Mouse (Mus musculus): ENCODE measurements at regions not wholly inside any gene's neighbourhood (a gene's known extent, or its start where the extent isn't known, plus 50 kb on each side); places are given as distances from the start of the nearest gene placed in this dataset.

DNA sequence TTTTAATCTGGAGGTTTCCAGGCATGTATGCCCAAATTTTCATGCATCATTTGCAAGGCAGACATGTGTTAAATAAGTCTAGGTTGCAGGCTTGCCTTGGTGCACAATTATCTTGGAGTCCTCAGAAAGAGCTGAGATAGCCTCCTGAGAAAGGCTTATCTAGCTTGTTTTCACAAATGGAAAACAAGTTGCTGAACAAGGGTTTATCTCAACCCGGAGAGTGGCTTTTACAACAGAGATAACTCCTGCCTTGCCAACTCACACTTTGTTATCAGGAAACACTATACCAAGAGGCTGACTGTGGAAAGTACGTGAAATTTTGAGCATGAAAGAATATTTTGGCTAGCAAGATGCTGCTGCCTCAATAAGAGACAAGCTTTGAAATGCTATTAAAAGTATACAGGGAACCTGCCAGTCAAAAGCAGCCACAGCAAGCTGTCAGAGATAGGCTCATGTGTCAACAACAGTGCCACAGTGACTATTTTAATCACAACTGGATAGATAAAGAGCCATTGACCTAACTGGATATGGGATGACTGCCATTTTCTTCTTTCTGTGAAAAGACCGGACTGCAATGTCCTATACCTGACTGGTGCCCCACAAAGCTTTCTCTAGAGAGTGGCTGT is 3376.6 kb upstream of the Gm7489 start:
- H3K4me2 ChIP-seq (replicated peaks; ENCODE audit: low read depth, low read length) = no peak overlapping the region
- no peak overlapping the region for H3K27ac ChIP-seq (ENCODE audit: low read length)
- WGBS = 54% methylated on average over 3 of the region's 3 CpGs
- H3K27me3 ChIP-seq (ENCODE audit: control insufficient read depth, insufficient read depth, low read length) = no peaks in the 10 kb centered on the region
- H3K9me3 ChIP-seq (ENCODE audit: control insufficient read depth, low read depth, low read length) = no peaks in the 10 kb centered on the region
- H3K4me3 ChIP-seq (ENCODE audit: low read depth, low read length) = no peak overlapping the region
- ATAC-seq (ENCODE audit: insufficient number of reproducible peaks, insufficient read depth, low FRiP score, low read depth) = no peak
- no peaks in the 10 kb centered on the region for H3K4me1 ChIP-seq (ENCODE audit: control insufficient read depth, insufficient read depth, low read length)
- H3K9ac ChIP-seq (replicated peaks; ENCODE audit: low read depth, low read length) = no peak overlapping the region
- H3K36me3 ChIP-seq (ENCODE audit: control insufficient read depth, insufficient read depth, low read length) = no peaks in the 10 kb centered on the region

DNA sequence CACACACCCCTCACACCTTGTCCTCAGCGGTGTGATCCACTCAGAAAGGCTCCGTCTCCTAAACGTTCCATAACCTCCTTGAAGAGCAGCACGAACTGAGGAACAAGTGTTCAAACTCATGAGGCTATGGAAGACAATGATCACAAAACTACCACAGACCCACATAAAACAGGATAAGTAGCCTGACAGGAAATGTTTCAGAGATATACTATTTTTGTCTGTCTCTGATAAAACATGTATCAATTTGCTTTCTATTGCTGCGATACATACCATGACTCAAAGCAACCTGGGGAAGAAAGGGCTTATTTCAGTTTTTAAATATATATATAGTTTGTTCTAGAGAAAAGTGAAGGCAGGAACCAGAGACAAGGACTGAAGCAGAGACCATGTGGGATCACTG is 3371.7 kb upstream of the Gm7489 start:
- no peak overlapping the region for H3K27ac ChIP-seq (ENCODE audit: low read length)

DNA sequence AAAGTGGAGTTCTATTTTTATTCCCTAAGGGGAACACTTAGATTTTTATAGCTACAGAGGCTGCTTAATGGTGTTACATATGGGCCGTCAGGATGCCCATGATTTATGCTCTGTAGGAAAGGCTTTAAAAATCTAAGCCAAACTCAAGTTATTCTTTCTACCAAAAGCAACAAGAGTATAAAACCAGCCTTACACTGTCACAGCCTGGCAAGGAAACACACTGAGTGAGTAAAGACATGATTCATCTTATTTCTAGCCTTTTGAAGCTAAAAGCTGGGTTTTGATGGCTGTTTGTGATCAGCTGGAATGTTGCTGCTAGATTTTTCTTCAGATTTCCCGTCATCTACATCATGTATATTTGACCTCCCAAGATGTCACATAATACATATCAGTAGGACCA is 3359.9 kb upstream of the Gm7489 start:
- Histone ChIP-seq H3K4me1 (ENCODE audit: control insufficient read depth, insufficient read depth, low read length) (no peaks in the 10 kb centered on the region), H3K36me3 (ENCODE audit: control insufficient read depth, insufficient read depth, low read length) (no peaks in the 10 kb centered on the region), H3K27ac (ENCODE audit: low read length) (no peak overlapping the region), H3K27me3 (ENCODE audit: control insufficient read depth, insufficient read depth, low read length) (no peaks in the 10 kb centered on the region), H3K4me3 (ENCODE audit: low read depth, low read length) (no peak overlapping the region), H3K9me3 (ENCODE audit: control insufficient read depth, low read depth, low read length) (no peaks in the 10 kb centered on the region), H3K9ac (replicated peaks; ENCODE audit: low read depth, low read length) (no peak overlapping the region), H3K4me2 (replicated peaks; ENCODE audit: low read depth, low read length) (no peak overlapping the region)
- ATAC-seq (ENCODE audit: insufficient number of reproducible peaks, insufficient read depth, low FRiP score, low read depth) = no peak
- 67% methylated on average over 2 of the region's 2 CpGs for WGBS

More for the DNA sequence above, 3371.7 kb upstream of the Gm7489 start:
- no peak overlapping the region for H3K9ac ChIP-seq (replicated peaks; ENCODE audit: low read depth, low read length)
- ATAC-seq (ENCODE audit: insufficient number of reproducible peaks, insufficient read depth, low FRiP score, low read depth) = no peak
- no peak overlapping the region for H3K4me3 ChIP-seq (ENCODE audit: low read depth, low read length)
- WGBS = 92% methylated on average over 5 of the region's 5 CpGs
- no peaks in the 10 kb centered on the region for H3K27me3 ChIP-seq (ENCODE audit: control insufficient read depth, insufficient read depth, low read length)
- H3K9me3 ChIP-seq (ENCODE audit: control insufficient read depth, low read depth, low read length) = no peaks in the 10 kb centered on the region
- H3K36me3 ChIP-seq (ENCODE audit: control insufficient read depth, insufficient read depth, low read length) = no peaks in the 10 kb centered on the region
- H3K4me1 ChIP-seq (ENCODE audit: control insufficient read depth, insufficient read depth, low read length) = no peaks in the 10 kb centered on the region
- no peak overlapping the region for H3K4me2 ChIP-seq (replicated peaks; ENCODE audit: low read depth, low read length)

DNA sequence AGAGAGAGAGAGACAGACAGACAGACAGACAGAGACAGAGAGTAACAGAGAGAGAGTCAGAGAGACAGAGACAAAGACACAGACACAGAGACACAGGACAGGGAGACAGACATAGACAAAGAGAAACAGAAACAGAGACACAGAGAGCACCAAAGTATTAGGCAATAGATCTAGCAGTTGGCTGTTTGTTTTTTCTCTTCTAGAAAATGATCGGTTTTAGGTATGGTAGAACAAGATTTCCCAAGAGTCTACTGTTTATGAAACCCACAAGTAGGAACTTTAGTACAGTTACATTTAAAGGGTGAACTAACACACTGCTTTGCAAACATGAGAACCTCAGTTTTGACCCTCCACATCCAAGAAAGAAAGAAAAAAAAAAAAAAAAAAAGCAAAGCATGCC is 3350.2 kb upstream of the Gm7489 start:
- no peak overlapping the region for H3K4me2 ChIP-seq (replicated peaks; ENCODE audit: low read depth, low read length)
- H3K27me3 ChIP-seq (ENCODE audit: control insufficient read depth, insufficient read depth, low read length) = no peaks in the 10 kb centered on the region
- no peak for ATAC-seq (ENCODE audit: insufficient number of reproducible peaks, insufficient read depth, low FRiP score, low read depth)
- no peak overlapping the region for H3K4me3 ChIP-seq (ENCODE audit: low read depth, low read length)
- H3K27ac ChIP-seq (ENCODE audit: low read length) = no peak overlapping the region
- WGBS = 100% methylated on average over 1 of the region's 1 CpGs
- H3K36me3 ChIP-seq (ENCODE audit: control insufficient read depth, insufficient read depth, low read length) = no peaks in the 10 kb centered on the region
- no peak overlapping the region for H3K9ac ChIP-seq (replicated peaks; ENCODE audit: low read depth, low read length)
- no peaks in the 10 kb centered on the region for H3K9me3 ChIP-seq (ENCODE audit: control insufficient read depth, low read depth, low read length)
- H3K4me1 ChIP-seq (ENCODE audit: control insufficient read depth, insufficient read depth, low read length) = no peaks in the 10 kb centered on the region

DNA sequence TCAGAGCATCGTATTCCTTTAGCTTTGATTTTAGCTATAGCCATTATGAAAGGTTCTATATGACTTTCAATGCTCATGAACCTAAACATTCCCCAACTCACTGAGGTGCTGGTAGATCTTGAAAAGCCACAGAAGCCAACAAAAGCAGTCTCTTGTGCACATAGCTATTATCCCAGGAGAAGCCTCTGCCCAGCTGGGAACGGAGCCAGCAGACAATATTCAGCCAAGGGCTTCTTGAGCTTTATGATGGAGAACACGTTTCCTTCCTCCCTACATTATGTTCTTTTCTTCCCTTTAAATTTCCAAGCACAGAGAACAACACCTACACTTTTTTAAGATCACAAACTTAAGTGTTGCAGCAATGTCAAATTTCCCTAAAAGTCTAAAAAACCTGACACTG is 3321.1 kb upstream of the Gm7489 start:
- Histone ChIP-seq H3K27me3 (ENCODE audit: control insufficient read depth, insufficient read depth, low read length) (no peaks in the 10 kb centered on the region), H3K27ac (ENCODE audit: low read length) (no peak overlapping the region), H3K36me3 (ENCODE audit: control insufficient read depth, insufficient read depth, low read length) (no peaks in the 10 kb centered on the region), H3K4me2 (replicated peaks; ENCODE audit: low read depth, low read length) (no peak overlapping the region), H3K4me1 (ENCODE audit: control insufficient read depth, insufficient read depth, low read length) (no peaks in the 10 kb centered on the region), H3K9me3 (ENCODE audit: control insufficient read depth, low read depth, low read length) (no peaks in the 10 kb centered on the region), H3K4me3 (ENCODE audit: low read depth, low read length) (no peak overlapping the region), H3K9ac (replicated peaks; ENCODE audit: low read depth, low read length) (no peak overlapping the region)
- ATAC-seq (ENCODE audit: insufficient number of reproducible peaks, insufficient read depth, low FRiP score, low read depth) = no peak
- 39% methylated on average over 3 of the region's 3 CpGs for WGBS

DNA sequence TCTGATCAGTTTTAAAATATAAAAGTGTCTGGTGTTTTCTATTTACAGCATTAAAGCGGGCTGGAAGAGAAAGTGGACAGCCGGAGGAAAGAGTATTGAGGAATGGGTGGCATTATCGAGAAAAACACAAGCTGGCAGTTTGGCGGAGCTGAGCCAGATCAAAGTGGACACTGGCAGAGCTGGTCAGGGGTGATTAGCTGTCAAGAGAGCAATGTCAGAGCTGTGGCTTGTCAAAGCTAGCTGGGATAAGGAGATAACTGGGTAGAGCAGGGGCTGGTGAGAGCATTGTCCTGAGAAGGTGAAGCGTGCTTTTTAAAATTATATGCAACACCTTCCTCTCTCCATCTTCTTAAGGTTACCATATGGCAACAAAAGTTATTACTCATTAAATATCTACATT is 3303.9 kb upstream of the Gm7489 start:
- Histone ChIP-seq H3K4me2 (replicated peaks; ENCODE audit: low read depth, low read length) (no peak overlapping the region), H3K27me3 (ENCODE audit: control insufficient read depth, insufficient read depth, low read length) (no peaks in the 10 kb centered on the region), H3K9me3 (ENCODE audit: control insufficient read depth, low read depth, low read length) (no peaks in the 10 kb centered on the region), H3K4me1 (ENCODE audit: control insufficient read depth, insufficient read depth, low read length) (no peaks in the 10 kb centered on the region), H3K27ac (ENCODE audit: low read length) (no peak overlapping the region), H3K36me3 (ENCODE audit: control insufficient read depth, insufficient read depth, low read length) (no peaks in the 10 kb centered on the region), H3K9ac (replicated peaks; ENCODE audit: low read depth, low read length) (no peak overlapping the region), H3K4me3 (ENCODE audit: low read depth, low read length) (no peak overlapping the region)
- ATAC-seq (ENCODE audit: insufficient number of reproducible peaks, insufficient read depth, low FRiP score, low read depth) = no peak
- WGBS = 93% methylated on average over 5 of the region's 5 CpGs

GRCm38 (mm10) chr15:50583951-50584350 is 3300.8 kb upstream of the Gm7489 start:
- Histone ChIP-seq H3K4me1 (ENCODE audit: control insufficient read depth, insufficient read depth, low read length) (no peaks in the 10 kb centered on the region), H3K36me3 (ENCODE audit: control insufficient read depth, insufficient read depth, low read length) (no peaks in the 10 kb centered on the region), H3K9ac (replicated peaks; ENCODE audit: low read depth, low read length) (no peak overlapping the region), H3K27me3 (ENCODE audit: control insufficient read depth, insufficient read depth, low read length) (no peaks in the 10 kb centered on the region), H3K4me2 (replicated peaks; ENCODE audit: low read depth, low read length) (no peak overlapping the region), H3K27ac (ENCODE audit: low read length) (no peak overlapping the region), H3K4me3 (ENCODE audit: low read depth, low read length) (no peak overlapping the region), H3K9me3 (ENCODE audit: control insufficient read depth, low read depth, low read length) (no peaks in the 10 kb centered on the region)
- no peak for ATAC-seq (ENCODE audit: insufficient number of reproducible peaks, insufficient read depth, low FRiP score, low read depth)

- H3K4me3 ChIP-seq (ENCODE audit: low read depth, low read length) = no peak overlapping the region
- 62% methylated on average over 6 of the region's 6 CpGs for WGBS
- no peak overlapping the region for H3K27ac ChIP-seq (ENCODE audit: low read length)
- no peaks in the 10 kb centered on the region for H3K4me1 ChIP-seq (ENCODE audit: control insufficient read depth, insufficient read depth, low read length)
- no peak overlapping the region for H3K4me2 ChIP-seq (replicated peaks; ENCODE audit: low read depth, low read length)
- H3K36me3 ChIP-seq (ENCODE audit: control insufficient read depth, insufficient read depth, low read length) = no peaks in the 10 kb centered on the region
- H3K9me3 ChIP-seq (ENCODE audit: control insufficient read depth, low read depth, low read length) = no peaks in the 10 kb centered on the region
- no peak for ATAC-seq (ENCODE audit: insufficient number of reproducible peaks, insufficient read depth, low FRiP score, low read depth)
- no peak overlapping the region for H3K9ac ChIP-seq (replicated peaks; ENCODE audit: low read depth, low read length)
- no peaks in the 10 kb centered on the region for H3K27me3 ChIP-seq (ENCODE audit: control insufficient read depth, insufficient read depth, low read length)
Measured at GRCm38 (mm10) chr15:50585496-50585895, 3299.2 kb upstream of the Gm7489 start.

Measured in stomach, embryonic 14.5 days (tissue).